Mouse (Mus musculus) right cerebral cortex, adult 18-20 months (tissue): ENCODE measurements around the gene Pex13.
A peak's percentile ranks its signal among the peaks of the same experiment; 100 is the strongest.

Experiments
- DNase-seq: peaks from one replicate; pipeline ENCODE4 v3.0.0; 2022; ENCODE audit warnings: mixed read lengths

The Pex13 gene

DNA sequence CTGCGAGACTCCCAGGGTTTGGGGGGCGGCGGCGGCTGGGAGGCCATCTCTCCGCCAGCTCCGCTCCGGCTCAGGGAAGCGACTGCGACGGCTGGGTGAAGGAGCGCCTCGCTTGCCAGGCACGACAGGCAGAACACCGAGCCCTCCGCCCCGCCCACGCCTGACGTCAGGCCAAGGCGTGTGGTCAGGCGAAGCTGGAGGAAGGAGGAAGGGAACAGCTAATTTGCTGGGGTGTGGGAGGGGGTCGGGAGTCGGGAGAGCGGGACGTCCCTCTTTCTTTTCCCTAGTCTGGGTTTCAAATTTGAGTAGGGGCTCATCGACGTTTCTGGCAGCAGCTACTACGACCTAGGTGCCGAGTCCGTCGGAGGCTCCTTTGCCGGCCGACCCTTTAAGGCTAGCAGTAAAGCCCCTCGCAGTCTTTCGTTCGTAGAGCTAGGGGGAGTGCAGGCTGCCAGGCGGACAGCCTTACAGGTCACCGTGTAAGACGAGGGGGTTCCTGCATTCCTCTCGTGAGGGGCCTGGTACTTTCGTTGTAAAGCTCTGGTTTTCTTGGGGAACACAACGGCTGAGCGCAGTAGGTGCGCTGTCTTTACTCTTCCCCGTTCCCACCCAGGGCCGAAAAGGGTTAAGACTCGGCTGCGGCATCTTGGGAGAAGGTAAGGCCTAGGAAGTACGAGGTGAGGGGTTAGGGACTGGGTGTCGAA, at the start of gene Pex13:
TSS of gene Pex13 (minus strand) at position 162 of the 704 bp plus-strand sequence.
- peak; percentile 91 for DNase-seq

DNA sequence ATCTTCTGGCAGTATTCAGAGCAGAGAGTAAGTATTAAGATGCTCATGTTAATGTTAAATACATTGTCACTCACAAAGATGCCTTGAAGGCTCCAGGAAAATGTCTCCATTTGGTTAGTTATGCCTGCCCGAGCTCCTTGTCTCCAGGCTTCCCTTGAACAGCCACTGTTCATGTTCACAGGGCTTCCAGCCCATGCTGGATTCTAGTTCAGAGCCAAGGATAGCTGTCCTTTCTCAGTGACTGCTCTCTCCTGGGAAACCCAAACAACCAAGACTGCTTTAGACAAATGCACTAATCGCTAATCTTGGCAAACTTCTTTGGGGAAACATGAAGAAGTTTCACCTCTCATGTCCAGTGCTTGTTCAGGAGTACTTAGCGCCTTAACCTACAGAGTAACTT, 46.5 kb upstream of the Pex13 start:
- no peak for DNase-seq

DNA sequence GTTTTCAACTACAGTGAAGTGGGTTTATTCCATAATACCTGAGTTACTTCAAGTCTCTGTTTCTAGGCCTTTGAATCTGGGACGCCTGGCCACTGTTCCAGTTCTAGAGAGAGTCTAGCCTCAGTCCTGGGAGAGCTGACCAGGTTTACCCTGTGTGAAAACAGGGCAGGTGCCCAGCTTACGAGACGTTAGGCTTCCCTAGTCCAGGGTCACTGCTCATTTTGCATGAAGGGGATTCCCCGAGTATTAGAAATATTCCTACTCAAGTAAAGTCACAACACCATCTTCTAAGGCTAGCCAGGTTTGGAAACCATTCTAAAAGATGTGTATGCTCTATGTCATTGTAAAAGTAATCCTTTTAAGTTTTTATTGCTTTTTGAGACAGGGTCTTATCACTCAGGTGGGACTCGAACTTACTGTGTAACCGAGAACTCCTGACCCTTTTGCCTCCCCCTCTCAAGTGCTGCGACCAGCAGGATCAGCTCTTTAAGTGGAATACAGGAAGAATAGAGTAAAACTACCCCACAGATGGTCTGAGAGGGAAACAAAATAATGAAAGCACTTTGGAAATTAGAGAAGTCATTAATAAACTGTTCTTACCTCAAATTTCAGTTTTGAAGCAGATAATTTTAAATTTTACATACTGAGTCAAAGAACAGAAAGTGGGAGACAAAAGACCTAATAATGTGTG, 39.0 kb upstream of the Pex13 start:
- DNase-seq: no peak

DNA sequence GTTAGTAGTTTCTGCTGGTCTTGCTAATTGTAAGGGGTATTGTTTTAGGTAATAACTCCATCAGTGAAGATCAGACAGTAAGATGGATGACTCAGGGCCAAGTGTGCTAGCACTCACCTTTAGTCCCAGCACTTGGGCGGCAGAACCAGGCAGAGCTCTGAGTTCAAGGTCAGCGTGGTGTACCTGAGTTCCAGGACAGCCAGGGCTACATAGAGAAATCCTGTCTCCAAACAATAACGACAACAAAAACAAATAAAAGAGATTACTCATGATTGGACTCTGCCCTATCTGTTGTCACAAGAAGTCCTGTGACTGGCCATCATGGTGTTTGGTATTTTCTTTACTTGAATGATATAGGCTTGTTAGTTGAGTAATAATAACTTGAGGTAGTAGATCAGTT, 36.1 kb upstream of the Pex13 start:
- no peak for DNase-seq

DNA sequence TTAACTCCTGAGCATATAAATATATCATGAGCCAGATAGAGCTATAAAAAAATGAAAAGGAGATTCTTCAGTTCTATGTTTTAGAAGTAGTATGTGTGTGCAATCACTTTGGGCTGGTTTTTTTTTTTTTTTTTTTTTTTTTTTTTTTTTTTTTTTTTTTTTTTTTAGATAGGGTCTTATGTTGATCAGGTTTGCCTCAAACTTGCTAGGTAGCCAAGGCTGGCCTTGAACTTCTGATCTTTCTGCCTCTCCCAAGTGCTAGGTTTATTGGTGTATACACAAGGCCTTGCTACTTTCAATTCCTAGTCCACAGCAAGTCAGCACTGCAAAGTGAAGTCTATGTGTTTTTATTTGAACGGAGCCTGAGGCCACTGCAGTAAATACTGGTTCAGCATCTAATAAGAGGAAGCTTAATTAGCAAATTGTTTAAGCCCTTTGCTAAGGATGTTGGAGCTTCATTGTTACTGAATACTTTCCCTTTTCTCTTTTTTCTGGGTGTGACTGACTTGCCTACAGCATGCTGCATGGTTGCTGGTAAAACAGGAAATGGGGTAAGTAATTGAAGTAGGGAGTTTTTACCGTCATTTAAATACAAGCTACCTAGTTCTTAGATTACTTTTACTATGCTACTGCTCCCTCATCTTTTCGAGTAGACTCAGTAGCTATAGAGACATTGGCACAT, 33.8 kb upstream of the Pex13 start:
- DNase-seq: no peak

DNA sequence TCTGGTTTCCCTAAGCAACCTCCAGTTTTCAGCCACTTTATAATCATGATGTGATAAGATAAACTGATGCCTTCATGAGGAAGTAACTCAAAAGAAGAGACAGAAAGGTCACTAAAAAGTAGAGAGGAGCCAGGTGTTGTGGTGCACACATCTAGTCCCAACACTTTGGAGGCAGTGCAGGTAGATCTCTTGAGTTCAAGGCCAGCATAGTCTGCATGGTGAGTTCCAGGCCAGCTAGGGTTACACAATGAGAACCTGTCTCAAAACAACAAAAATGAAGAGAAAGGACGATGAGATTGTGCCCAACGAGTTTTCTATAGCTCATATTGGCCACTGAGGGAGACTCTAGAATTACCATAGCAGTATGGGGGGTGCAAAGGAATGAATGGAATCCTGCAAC, 32.8 kb upstream of the Pex13 start:
- no peak for DNase-seq

DNA sequence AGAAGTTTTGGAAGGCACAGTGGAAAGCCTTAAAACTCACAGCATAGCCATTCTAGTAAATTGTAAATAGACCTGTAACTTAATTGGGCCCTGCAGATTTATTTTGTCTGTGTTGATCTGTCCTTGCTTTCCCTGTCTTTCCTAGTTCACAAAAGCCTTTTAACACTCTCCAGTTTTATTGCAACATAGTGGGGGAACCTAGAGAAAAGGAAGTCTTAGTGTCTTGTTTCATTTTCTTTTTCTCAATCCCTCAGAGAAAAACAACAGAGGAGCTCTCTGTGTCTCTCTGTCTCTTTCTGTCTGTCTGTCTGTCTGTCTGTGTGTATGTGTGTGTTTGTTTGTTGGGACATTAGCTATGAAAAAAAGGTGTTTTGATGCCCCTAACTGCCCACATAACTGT, 30.1 kb upstream of the Pex13 start:
- no peak for DNase-seq

DNA sequence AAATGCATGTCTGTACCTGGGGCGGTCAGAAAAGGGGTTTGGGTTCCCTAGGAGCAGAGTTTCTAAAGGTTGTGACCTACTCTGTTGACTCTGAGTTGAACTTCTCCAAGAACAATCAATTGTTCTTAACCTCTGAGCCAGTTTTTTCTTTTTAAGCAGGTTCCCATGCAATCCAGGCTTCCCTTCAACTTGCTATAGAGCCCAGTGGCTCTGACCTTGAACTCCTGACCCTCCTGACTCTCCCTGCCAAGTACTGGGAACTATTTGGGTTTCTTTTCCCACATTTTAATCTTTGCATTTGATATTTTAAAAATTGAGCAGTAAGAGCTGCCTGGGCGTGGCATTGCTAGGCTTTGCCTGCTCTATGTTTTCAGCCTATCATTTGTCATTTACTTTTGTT, 27.5 kb upstream of the Pex13 start:
- DNase-seq: no peak

DNA sequence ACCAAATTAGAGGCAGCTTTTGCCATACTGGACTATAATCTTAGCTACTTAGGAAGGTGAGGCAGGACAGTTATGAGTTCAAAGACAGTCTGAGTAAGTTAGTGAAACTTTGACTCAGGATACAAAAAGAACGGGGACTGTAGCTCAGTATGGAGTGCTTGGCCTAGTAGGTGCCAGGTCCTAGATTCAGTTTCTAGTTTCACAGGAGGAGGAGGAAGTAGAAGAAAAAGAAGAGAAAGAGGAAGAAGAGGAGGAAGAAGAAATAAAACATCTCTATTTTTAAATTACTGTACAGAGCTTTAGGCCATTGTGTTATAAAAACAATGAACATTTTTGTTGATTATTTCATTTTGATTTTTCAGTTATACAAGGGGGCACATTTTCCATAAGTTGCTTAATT, 22.3 kb upstream of the Pex13 start:
- no peak for DNase-seq

DNA sequence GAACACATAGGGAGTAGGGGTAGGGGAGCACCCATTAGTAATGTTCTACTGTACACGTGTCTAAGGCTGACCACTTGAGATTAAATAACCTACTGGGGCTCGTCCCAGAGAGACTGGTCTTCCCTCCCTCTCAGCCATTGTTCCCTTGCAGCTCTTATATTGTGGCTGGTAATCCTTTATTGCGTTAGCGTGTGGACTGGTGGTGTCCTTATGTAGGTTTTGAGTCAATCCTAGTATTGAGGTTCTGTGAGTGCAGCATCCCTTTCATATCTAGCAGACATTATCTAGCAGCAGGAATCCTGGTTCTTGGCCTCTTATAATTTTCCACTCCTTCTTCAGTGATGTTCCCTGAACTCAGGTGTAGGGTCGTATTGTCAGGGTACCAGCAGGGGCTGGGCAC, 20.9 kb upstream of the Pex13 start:
- no peak for DNase-seq

DNA sequence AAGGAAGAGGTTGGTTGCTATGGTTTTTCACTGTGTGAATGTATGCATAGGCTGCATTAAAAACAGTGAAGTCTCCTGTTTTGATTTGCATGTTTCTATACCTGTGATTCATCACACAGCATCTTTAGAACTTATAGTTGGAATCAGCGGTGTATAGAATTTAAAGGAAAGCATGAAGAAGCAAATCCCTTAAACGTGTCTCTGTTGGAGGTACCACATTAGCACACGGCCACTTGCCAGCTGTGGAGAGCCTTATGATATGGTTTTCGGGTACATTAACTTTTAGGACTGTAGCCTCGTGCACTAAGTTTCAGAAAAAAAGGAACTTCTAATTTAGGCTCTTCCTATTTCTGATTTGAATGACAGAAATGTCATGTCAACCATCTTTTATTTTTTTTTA, 16.8 kb upstream of the Pex13 start:
- DNase-seq: no peak

DNA sequence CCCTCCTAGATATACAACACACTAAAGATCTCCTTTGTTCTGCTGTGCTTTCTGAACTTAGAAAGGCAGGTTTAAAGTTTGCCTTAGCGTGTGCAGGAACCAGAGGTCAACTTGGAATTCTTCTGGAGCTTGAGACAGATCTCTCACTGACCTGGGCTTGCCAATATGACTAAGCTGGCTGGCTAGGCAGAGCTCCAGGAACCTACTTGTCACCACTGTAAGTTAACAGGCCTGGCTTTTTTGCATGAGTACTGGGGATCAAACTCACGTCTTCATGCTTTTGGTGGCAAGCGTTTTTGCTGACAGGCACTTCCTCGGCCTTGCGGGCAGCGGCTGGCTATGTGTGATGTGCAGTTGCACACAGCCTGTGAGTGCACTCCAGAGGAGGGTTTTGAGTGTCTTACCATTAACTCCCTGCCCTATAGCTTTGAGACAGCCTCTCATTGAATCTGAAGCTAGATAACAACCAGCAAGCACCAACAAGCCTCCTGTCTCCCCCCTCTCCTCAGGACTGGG, 14.7 kb upstream of the Pex13 start:
- DNase-seq: no peak

DNA sequence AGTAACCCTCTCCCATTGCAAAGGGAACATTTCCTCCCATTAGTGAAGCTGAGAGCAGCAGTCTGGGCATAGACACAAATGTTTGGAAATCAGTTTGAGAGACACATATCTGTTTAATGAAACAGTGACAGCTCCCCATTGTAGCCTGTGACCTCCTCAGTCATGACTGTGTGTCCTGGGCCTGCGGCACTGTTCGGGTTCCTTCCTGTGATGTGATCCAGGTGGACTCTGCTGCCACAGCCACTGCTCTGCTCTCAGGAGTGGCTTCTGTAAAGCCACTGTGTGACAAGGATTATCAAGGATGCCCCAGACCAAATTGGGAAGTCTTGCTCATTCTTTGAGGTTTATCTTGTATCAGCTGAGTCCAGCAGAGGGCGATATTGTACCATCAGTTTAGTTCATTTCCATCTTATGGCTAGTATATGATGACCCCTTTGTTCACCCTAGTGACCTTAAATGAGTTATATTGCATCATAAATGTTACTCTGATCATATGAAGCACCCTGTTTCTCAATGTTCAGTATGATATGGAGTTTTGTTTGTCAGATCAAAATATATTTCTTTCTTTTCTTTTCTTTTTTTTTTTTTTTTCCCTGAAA, 13.4 kb upstream of the Pex13 start:
- peak; percentile 63 for DNase-seq

DNA sequence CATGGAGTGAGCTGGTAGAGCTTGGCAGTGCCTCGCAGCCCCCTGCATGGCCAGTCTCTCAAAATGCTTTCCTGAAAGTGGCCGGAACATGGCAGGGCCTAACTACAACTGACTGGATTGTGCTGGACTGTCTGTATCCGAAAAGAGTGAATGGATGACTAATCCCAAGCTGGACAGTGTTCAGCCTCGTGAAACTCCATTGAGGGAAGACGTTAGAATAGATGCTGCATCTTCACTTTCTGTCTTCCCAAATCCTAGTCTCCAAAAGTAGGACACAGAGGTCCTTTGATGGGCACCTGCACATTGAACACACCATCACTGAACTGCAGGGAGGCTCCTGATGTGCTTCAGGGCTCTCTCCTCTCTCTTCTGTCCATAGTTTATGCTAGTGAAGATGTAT, 10.3 kb upstream of the Pex13 start:
- DNase-seq: no peak

DNA sequence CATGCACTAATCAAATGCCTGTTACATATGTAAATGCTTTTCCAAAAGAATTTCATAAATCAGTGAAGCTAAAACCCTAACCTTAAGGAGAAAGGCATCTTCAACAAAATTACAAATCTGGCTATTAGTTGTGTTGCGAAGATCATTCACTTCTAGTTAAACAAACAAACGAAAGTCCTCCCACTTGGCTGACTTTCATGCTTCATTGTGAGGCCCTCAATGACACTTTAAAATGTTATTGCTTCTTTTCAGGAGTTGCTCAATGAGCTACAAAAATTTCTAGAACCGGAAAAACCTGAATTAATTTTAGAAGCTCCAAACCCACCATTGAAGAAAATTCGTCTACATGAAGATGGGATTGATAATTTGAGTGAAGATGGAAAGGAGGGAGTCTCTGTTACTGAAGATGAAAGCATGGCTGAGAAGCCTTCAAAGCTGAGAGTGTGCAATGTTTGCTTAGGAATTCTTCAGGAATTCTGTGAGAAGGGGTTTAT, 6.5 kb upstream of the Pex13 start:
- DNase-seq: no peak

DNA sequence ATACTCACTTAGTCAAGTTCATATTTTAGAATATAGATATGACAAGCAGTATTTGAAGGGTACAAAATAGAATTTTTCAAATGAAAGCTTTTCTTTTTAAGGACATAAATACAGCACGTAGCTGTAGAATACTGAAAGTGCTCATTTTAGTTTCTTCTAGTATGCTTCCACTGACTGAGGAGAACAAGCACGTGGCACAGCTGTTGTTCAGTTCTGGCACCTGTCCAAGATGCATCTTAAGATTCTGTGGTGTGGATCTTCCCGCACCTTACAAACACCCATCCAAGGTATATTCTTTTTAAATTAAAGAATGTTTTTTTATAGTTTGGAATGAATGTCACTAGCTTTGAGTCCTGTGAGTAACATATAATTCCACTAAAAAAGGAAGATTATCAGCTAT, 1.4 kb upstream of the Pex13 start:
- no peak for DNase-seq

DNA sequence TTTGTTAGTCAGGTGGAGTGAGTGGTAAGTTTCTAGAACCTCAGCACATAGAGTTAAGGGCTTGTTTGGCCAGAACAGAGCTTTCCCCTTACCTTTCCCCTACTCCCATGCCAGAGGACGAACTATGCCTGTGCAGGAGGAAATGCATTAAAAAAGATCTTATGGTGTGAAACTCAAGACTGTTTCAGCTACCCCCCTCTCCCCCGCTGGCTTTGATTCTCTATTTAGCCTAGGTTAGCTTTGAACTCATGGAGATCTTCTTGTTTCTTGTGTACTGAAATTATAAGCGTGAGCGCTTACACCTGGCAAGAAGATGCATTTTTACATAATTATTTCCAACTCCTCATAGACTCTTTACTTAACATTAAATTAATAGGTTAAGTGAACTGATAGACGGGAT, 767 bp upstream of the Pex13 start:
- no peak for DNase-seq

DNA sequence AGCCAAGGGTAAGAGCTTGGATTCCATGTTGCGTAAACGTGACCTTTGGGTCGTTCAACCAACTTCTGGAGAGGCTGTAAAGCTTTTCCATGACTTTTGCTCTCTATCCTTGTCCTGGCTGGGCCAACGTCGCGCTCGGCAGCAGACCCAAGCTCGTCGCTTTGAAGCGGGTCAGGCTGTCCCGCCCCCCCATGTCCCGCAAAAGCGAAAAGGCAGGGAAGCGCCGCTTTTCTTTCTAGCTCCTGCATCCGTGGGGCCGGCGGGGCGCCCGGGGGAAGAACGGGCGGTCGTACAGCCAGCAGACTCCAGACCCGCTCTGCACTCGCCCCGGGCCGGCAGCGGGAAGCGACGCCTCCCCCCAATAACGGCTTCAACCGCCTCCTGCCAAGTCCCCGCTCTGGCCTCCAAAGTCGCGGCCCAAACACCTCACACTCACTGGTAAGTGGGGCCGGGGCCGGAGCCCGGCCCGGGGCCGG, 410 bp downstream of the Pex13 start, which contains the start of gene Pus10:
TSS of gene Pus10 (plus strand) at position 364 of the 476 bp plus-strand sequence.
- no peak for DNase-seq

DNA sequence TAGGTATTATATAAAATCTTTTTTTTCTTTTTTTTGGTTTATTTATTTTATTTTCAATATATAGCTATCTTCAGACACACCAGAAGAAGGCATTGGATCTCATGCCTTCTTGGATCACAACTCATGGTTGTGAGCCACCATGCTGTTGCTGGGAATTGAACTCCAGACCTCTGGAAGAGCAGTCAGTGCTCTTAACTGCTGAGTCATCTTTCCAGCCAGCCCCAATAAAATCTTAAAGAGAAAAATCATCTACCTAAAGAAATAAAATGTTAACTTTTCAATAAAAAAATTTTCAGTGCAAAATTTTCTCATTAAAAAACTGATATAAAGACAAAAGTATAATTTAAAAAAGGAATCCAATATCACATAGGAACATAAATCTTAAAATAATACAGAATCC, 1.5 kb downstream of the Pex13 start:
- no peak for DNase-seq

DNA sequence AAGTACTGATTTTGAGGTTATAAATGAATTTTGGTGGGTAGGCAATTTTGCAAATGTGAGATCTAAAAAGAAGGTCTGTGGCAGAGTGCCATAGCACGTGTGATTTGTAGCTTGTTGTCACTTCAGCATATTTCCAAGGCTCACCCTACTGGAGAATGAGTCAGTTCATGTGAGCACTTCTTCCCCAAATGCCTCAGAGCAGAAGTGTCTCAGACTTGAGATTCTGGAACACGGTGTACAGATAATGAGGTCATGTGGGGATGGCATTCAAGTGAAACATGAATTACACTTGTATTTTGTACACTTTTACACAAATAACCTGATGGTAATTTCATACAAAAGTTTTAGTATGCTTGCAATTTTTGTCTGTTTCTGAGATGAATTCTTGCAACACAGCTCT, 8.0 kb downstream of the Pex13 start:
- DNase-seq: no peak

DNA sequence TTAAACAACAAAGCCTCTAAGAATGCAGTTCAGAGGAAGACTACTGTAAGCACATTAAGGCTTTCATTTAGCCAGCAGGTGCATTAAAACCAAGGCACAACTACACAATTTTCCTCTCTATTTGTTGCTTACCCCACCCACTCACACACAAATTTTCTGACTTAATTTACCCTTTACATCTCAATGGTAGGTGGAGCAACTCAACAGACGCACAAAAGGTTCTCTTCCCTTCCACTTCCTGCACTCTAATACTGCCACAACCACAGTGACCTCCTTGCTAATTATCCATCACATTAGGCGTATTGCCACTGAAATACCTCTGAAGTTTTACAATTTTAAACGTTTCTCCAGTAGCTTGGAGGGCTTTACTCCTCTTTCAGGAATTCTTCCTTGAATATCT, 12.1 kb downstream of the Pex13 start:
- no peak for DNase-seq

DNA sequence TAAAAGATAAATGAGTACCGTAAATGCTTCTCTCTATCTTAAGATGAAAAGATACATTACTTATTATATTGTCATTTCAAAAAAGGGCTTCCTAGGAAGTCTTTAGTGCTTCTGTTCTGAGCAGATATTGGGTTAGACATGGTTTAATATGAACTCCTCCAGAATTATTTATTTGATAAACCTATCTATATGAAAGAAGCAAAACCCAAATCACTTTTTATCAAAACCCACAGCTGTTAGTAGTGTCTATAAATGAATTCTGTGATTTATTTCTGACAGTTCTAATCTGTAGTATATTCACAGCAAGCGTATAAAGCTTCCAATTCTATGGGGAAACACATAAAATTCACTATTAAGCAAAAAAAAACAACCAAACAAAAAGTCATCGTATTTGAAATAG, 17.9 kb downstream of the Pex13 start:
- DNase-seq: no peak

DNA sequence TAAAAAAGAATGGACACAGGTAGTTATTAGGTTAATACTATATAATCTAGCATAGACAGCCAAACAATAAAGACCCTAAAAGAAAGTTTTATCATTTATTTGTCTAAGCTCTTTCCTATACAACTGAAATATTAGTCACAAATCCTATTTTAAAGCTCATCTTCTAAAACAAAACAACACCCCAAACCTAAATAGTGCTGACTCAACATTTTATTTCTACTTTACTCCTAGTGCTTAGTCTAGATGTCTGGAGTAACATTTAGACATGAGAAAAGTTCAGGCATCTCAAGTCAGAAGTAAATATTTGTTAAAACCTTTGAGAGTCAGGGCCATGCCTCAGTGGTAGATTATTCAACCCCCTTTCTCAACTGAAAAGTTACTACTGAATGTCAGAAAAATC, 18.3 kb downstream of the Pex13 start:
- DNase-seq: no peak
